Mouse (Mus musculus): ENCODE data around the gene Pald1.

DNA sequence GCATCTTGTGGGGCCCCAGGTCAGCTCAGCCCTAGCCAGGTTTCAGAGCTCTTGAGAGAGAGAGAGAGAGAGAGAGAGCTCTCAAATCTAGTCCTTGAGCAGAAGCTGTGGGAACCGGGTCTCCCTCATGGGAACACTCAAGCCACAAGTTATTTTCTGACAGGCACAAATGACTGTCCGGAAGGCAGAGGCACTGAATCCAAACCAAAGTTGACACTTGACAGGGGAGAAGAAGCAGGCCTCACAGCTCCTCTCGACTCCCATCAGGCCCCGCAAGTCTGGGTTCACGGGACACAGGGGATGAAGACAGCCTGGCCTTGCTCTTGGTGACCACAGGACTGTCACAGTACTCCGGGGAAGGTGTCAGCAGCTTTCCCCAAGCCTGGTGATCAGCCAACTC, 3.0 kb upstream of the Pald1 start:
- TF ChIP-seq CTCF (IDR thresholded peaks at IDR 0.05; ENCODE audit: low read depth) (no peak), EP300 (IDR thresholded peaks at IDR 0.05; ENCODE audit: low read depth) (no peak)
